Mouse (Mus musculus) limb, embryonic 15.5 days (tissue): Measurements from ENCODE around the gene Slc2a6. TPM values are rescaled to one million over a fixed set of nuclear protein-coding genes. Genes with fewer than 3 reads are reported as not detected.

Source experiments
- ATAC-seq: fragments of 200-750 bp; cut with Nextera tagmentation; 2 replicates; pipeline ENCODE4 v1.8.0; 2017; ENCODE audit warnings: low read depth, moderate TSS enrichment; ENCODE audit not compliant: insufficient number of reproducible peaks, low FRiP score, low TSS enrichment
- H3K27ac ChIP-seq: fragments of 300-500 bp; sonication (generic); 2 replicates; pipeline ENCODE4 v1.5.1; 2015; ENCODE audit warnings: moderate library complexity, mild to moderate bottlenecking, inconsistent platforms
- H3K27me3 ChIP-seq: fragments of 300-500 bp; sonication (generic); 2 replicates; pipeline ENCODE4 v1.6.1; 2015; ENCODE audit warnings: inconsistent platforms
- H3K36me3 ChIP-seq: fragments of 300-500 bp; sonication (generic); 2 replicates; pipeline ENCODE4 v1.6.1; 2015; ENCODE audit warnings: inconsistent platforms
- H3K4me1 ChIP-seq: fragments of 300-500 bp; sonication (generic); 2 replicates; pipeline ENCODE4 v1.6.1; 2015; ENCODE audit warnings: inconsistent platforms
- H3K4me2 ChIP-seq: fragments of 300-500 bp; sonication (generic); 2 replicates; pipeline ENCODE4 v1.6.1; 2015; ENCODE audit warnings: mild to moderate bottlenecking, inconsistent platforms
- H3K4me3 ChIP-seq: fragments of 300-500 bp; sonication (generic); 2 replicates; pipeline ENCODE4 v1.5.1; 2015; ENCODE audit warnings: mild to moderate bottlenecking, inconsistent platforms
- H3K9ac ChIP-seq: fragments of 300-500 bp; sonication (generic); 2 replicates; pipeline ENCODE4 v1.6.1; 2015; ENCODE audit warnings: inconsistent platforms
- H3K9me3 ChIP-seq: fragments of 300-500 bp; sonication (generic); 2 replicates; pipeline ENCODE4 v1.6.1; 2016; ENCODE audit warnings: inconsistent platforms
- WGBS: fragments of 180-500 bp; shearing (Covaris S2); methylation state at CpG from one replicate; pipeline ENCODE4 v1.1.7; 2015; 5-methylcytosine and 5-hydroxymethylcytosine counted together
- polyA plus RNA-seq: library from polyadenylated mRNA; unstranded; fragments of >200 nt; fragmentation: Nextera tagmentation; extraction: Ambion mirVana; gene quantifications from 2 replicates; pipeline ENCODE4 v1.2.1, GENCODE M21; 2015

Slc2a6 gene
- polyA plus RNA-seq, 1 experiment from 2014 or later: 1.0 TPM

DNA sequence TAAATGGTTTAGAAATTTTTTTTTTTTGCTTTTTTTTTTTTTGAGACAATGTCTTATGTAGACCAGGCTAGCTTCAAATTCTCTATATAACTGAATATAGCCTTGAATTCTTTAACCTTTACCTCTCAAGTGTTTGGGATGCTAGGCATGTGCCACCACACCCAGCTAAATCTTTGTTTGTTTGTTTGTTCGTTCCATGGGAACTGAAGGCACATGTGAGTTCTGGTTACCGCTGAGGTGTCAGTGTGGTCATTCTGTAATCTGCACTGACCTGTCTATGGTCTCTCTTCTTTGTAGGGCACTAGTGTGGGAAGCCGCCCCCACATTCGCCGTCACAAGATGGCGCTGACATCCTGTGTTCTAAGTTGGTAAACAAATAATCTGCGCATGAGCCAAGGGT, 29.8 kb downstream of the Slc2a6 start:
- WGBS: 86% methylated on average over 7 of the region's 7 CpGs
- Histone ChIP-seq H3K9ac (no peak overlapping the region), H3K4me1 (no peaks in the 10 kb centered on the region), H3K27me3 (no peaks in the 10 kb centered on the region), H3K4me3 (no peak overlapping the region), H3K9me3 (no peaks in the 10 kb centered on the region), H3K4me2 (no peak overlapping the region), H3K27ac (no peak overlapping the region), H3K36me3 (no peaks in the 10 kb centered on the region)
- no peak for ATAC-seq

DNA sequence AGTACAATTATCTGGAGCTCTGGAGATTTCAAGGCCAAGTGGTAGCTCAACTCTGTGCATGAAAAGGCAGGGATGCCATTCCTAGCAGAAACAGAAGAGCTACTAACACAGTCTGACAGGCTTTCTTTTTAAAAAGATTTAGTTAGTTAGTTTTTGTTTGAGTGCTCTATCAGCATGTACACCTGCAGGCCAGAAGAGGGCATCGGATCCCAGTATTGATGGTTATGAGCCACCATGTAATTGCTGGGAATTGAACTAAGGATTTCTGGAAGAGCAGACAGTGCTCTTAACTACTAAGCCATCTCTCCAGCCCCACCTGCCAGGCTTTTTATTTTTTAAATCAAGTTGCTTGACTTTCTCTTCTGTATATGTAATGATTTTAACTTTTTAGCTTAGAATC, 30.3 kb downstream of the Slc2a6 start:
- Histone ChIP-seq H3K36me3 (no peaks in the 10 kb centered on the region), H3K4me3 (no peak overlapping the region), H3K27ac (no peak overlapping the region), H3K27me3 (no peaks in the 10 kb centered on the region), H3K4me2 (no peak overlapping the region), H3K9ac (no peak overlapping the region), H3K4me1 (no peaks in the 10 kb centered on the region), H3K9me3 (no peaks in the 10 kb centered on the region)
- 72% methylated on average over 1 of the region's 1 CpGs for WGBS
- ATAC-seq: no peak

DNA sequence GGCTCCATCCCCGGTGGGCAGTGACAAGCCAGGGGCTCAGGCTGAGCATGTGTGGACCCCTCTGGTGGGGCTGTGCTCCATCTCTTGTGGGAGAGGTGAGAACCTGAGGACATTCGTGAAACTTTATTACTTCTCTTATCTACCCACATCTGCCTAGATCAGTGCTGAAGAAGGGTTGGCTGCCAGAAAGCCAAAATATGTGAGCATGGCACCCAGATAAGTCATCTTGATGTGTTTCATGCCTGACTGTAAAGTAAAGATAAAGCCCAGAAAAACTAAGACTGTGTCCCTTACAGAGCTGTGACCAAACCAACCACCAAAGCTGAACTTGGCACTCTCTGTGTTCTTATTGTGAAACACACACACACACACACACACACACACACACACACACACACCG, 33.9 kb downstream of the Slc2a6 start:
- Histone ChIP-seq H3K36me3 (no peaks in the 10 kb centered on the region), H3K27me3 (no peaks in the 10 kb centered on the region), H3K9me3 (no peaks in the 10 kb centered on the region), H3K4me1 (no peaks in the 10 kb centered on the region), H3K4me2 (no peak overlapping the region), H3K9ac (no peak overlapping the region), H3K27ac (no peak overlapping the region), H3K4me3 (no peak overlapping the region)
- no peak for ATAC-seq
- WGBS: 74% methylated on average over 3 of the region's 3 CpGs

DNA sequence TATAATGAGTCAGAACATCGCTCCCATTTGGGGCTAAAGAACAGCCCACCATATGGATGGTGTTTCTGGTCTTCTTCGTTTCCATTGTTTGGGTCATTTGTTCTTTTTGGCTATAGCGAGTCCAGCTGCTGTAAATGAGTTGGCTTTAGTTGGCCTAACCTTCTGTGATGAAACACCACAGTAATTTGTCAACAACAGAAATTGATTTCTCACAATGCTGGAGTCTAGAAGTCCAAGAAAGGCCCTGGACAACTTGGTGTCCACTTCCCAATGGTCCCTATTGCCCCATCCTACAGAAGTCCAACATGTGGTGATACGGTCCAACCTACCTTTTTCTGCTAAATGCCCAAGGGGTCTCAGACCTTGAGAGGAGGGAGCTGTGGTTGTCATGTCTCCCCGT, 43.2 kb downstream of the Slc2a6 start:
- H3K4me3 ChIP-seq: no peak overlapping the region
- H3K4me2 ChIP-seq: no peak overlapping the region
- H3K4me1 ChIP-seq: no peaks in the 10 kb centered on the region
- no peaks in the 10 kb centered on the region for H3K27me3 ChIP-seq
- H3K9ac ChIP-seq: no peak overlapping the region
- no peak for ATAC-seq
- WGBS: 88% methylated on average over 5 of the region's 5 CpGs
- no peaks in the 10 kb centered on the region for H3K9me3 ChIP-seq
- H3K36me3 ChIP-seq: no peaks in the 10 kb centered on the region
- H3K27ac ChIP-seq: no peak overlapping the region

DNA sequence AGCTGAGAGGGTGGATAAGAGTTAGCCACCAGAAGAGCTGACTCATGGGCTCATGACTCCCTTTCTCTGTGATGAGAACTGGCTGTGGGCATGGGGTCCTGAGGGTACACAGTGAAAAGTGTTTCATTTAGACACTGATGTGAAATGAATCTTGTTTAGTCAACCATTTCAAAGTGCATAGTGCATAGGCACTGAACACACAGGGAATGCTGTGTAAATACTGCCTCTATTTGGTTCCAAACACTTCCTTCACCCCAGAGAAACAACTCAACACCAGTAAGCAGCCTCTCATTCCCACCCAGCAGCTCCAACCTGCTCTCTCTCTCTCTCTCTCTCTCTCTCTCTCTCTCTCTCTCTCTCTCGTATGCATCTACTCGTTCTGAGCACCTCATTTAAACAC, 43.6 kb downstream of the Slc2a6 start:
- ATAC-seq: no peak

DNA sequence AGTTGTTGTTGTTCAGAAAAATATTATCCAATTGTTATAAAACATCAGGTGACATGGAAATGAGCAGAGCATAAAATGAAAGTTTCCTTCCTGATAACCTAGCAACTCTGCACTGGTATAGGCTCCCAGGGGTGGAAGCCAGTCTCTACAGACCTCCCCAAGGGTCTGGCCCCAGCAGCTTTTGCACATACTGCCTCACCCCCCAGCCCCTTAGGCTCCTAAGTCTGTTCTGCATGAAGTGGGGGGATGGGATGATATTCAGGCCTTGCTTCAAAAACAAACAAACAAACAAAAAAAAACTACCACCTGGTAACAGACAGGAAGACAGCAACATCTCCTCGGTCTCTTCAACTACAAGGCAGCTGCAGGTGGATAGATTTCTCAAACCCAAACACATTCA, 47.4 kb downstream of the Slc2a6 start:
- Histone ChIP-seq H3K4me1 (no peaks in the 10 kb centered on the region), H3K4me3 (no peak overlapping the region), H3K27ac (no peak overlapping the region), H3K9ac (no peak overlapping the region), H3K9me3 (no peaks in the 10 kb centered on the region), H3K4me2 (no peak overlapping the region), H3K36me3 (no peaks in the 10 kb centered on the region), H3K27me3 (no peaks in the 10 kb centered on the region)
- no peak for ATAC-seq
- 72% methylated on average over 1 of the region's 1 CpGs for WGBS

More for the DNA sequence above, 43.6 kb downstream of the Slc2a6 start:
- no peaks in the 10 kb centered on the region for H3K27me3 ChIP-seq
- H3K27ac ChIP-seq: no peak overlapping the region
- no peak overlapping the region for H3K4me2 ChIP-seq
- no peaks in the 10 kb centered on the region for H3K4me1 ChIP-seq
- no peak overlapping the region for H3K4me3 ChIP-seq
- H3K9ac ChIP-seq: no peak overlapping the region
- no peaks in the 10 kb centered on the region for H3K9me3 ChIP-seq
- H3K36me3 ChIP-seq: no peaks in the 10 kb centered on the region
- WGBS: 69% methylated on average over 2 of the region's 2 CpGs

DNA sequence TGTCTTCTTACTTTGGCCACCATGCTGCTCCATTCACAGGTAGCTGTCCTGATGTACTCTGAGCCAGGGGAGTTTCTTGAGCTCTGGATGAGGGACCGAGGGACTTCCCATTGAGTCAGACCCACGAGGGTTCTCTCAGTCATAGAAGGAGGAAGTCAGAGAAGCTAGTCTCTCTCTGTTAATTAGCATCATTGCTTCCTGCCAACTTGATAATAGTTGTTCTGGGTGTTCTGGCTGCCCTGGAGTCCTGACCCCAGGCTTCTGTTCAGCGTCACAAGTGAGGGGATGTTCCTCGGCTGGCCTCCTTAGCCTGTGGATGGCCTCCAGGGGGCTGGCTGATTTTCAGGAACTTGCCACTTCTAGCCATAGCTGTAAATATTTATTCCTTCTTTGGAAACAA, 53.8 kb downstream of the Slc2a6 start:
- no peak overlapping the region for H3K4me2 ChIP-seq
- H3K27me3 ChIP-seq: no peaks in the 10 kb centered on the region
- no peaks in the 10 kb centered on the region for H3K4me1 ChIP-seq
- WGBS: 26% methylated on average over 4 of the region's 4 CpGs
- H3K36me3 ChIP-seq: no peaks in the 10 kb centered on the region
- no peak overlapping the region for H3K4me3 ChIP-seq
- no peak for ATAC-seq
- H3K9me3 ChIP-seq: no peaks in the 10 kb centered on the region
- H3K9ac ChIP-seq: no peak overlapping the region
- no peak overlapping the region for H3K27ac ChIP-seq

DNA sequence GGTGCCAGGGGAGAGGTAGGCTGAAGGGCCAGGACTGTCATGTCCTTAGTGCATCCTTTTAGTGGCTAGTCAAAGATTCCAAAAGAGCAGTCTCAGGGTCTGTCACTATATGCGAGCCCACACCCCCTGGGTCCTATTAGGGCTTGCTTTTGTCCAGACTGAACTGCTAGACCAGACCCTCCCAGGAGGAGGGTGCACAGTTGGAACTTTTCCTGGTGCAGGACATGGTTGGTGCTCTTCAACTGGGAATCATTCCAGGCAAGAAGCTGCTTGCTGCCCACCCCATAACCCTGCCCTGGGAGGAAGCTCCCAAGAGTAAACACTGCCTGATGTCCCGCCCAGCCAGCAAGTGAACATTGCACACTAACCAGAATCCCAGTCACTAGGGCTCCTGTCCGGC, 54.7 kb downstream of the Slc2a6 start, which contains the start of gene Adamts13:
Gene Adamts13, plus strand, starts transcription at position 301 of the 400 bp plus-strand sequence.
- H3K36me3 ChIP-seq: no peaks in the 10 kb centered on the region

More for the DNA sequence above, 54.7 kb downstream of the Slc2a6 start, which contains the start of gene Adamts13:
- H3K9ac ChIP-seq: no peak within 1 kb of the TSS
- no peaks in the 10 kb centered on the region for H3K4me1 ChIP-seq
- H3K4me2 ChIP-seq: no peak within 1 kb of the TSS
- no peak within 1 kb of the TSS for H3K4me3 ChIP-seq
- H3K27me3 ChIP-seq: no peaks in the 10 kb centered on the region
- no peak for ATAC-seq
- WGBS: 69% methylated on average over 3 of the region's 3 CpGs
- no peak within 1 kb of the TSS for H3K27ac ChIP-seq
- no peaks in the 10 kb centered on the region for H3K9me3 ChIP-seq

Other genes starting within 250 kb of the Slc2a6 start
- not detected in 2 replicates for gene Abo, start 163.0 kb downstream of the Slc2a6 start, polyA plus RNA-seq
- gene Surf6, start 125.1 kb downstream of the Slc2a6 start, polyA plus RNA-seq: 26.2 and 27.2 TPM in 2 replicates
- 48.3 and 59.8 TPM in 2 replicates for gene Med22, start 117.3 kb downstream of the Slc2a6 start, polyA plus RNA-seq
- gene Rpl7a, start 117.2 kb downstream of the Slc2a6 start, polyA plus RNA-seq: 544 and 594 TPM in 2 replicates
- 32.4 and 41.0 TPM in 2 replicates for gene Surf2, start 111.6 kb downstream of the Slc2a6 start, polyA plus RNA-seq
- gene Surf1, start 111.5 kb downstream of the Slc2a6 start, polyA plus RNA-seq: 58.0 and 61.3 TPM in 2 replicates
- gene Surf4, start 94.1 kb downstream of the Slc2a6 start, polyA plus RNA-seq: 323 and 330 TPM in 2 replicates
- 0.06 and 0.17 TPM in 2 replicates for gene Stkld1, start 94.0 kb downstream of the Slc2a6 start, polyA plus RNA-seq
- 45.2 and 45.9 TPM in 2 replicates for gene Rexo4, start 63.6 kb downstream of the Slc2a6 start, polyA plus RNA-seq
- gene Adamts13, start 54.6 kb downstream of the Slc2a6 start, polyA plus RNA-seq: 0.06 TPM in 1 of 2 replicates, not detected in the other
- 72.3 and 79.5 TPM in 2 replicates for gene Cacfd1, start 18.1 kb downstream of the Slc2a6 start, polyA plus RNA-seq
- gene Mymk, start 44.2 kb upstream of the Slc2a6 start, polyA plus RNA-seq: 36.7 and 79.4 TPM in 2 replicates
- gene Adamtsl2, start 51.4 kb upstream of the Slc2a6 start, polyA plus RNA-seq: 9.1 and 11.7 TPM in 2 replicates
- 0.08 and 0.16 TPM in 2 replicates for gene Fam163b, start 114.5 kb upstream of the Slc2a6 start, polyA plus RNA-seq
- 0.30 and 0.51 TPM in 2 replicates for gene Dbh, start 137.2 kb upstream of the Slc2a6 start, polyA plus RNA-seq
- gene Sardh, start 220.3 kb upstream of the Slc2a6 start, polyA plus RNA-seq: 8.6 and 10.3 TPM in 2 replicates